Mouse (Mus musculus) heart, adult 2 months (tissue): ENCODE results near the gene Pqlc2. TPM values are rescaled to one million over a fixed set of nuclear protein-coding genes. Genes with fewer than 3 reads are reported as not detected.

ENCODE experiments used
- DNase-seq, 2 experiments: peaks; one replicate each; pipeline ENCODE4 v3.0.0; 2021
- H3K27ac ChIP-seq: fragments of 200-600 bp; 2 replicates; pipeline ENCODE4 v1.8.1; 2022
- H3K27me3 ChIP-seq: fragments of 200-500 bp; 2 replicates; pipeline ENCODE4 v1.6.1; 2012; ENCODE audit warnings: mild to moderate bottlenecking, low read length, inconsistent platforms, mixed read lengths; ENCODE audit not compliant: control insufficient read depth, insufficient read depth
- H3K36me3 ChIP-seq: fragments of 200-500 bp; 2 replicates; pipeline ENCODE4 v1.6.1; 2012; ENCODE audit warnings: low read length, inconsistent platforms; ENCODE audit not compliant: control insufficient read depth, insufficient read depth
- H3K4me1 ChIP-seq: fragments of 200-500 bp; 2 replicates; pipeline ENCODE4 v1.6.1; 2011; ENCODE audit warnings: low read length; ENCODE audit not compliant: control insufficient read depth, insufficient read depth
- H3K4me3 ChIP-seq: fragments of 200-600 bp; 2 replicates; pipeline ENCODE4 v1.8.1; 2022
- H3K79me2 ChIP-seq: fragments of 200-500 bp; replicated peaks from 2 replicates; pipeline ENCODE4 v1.6.1; 2012; ENCODE audit warnings: mild to moderate bottlenecking, inconsistent platforms, low read length, moderate library complexity, mixed read lengths; ENCODE audit not compliant: control insufficient read depth, insufficient read depth
- H3K9ac ChIP-seq: fragments of 200-500 bp; 2 replicates; pipeline ENCODE4 v1.6.1; 2012; ENCODE audit warnings: low read depth, mild to moderate bottlenecking, control low read depth, inconsistent platforms, low read length, mixed read lengths
- CTCF ChIP-seq: fragments of 200-600 bp; IDR thresholded peaks from 2 replicates; pipeline ENCODE4 v1.8.1; 2022; ENCODE audit warnings: antibody characterized with exemption, mild to moderate bottlenecking, moderate library complexity
- EP300 ChIP-seq: fragments of 200-500 bp; IDR thresholded peaks from 2 replicates; pipeline ENCODE4 v1.6.1; 2011; ENCODE audit warnings: low read depth, low read length, control low read depth; ENCODE audit not compliant: insufficient read depth
- POLR2A ChIP-seq: fragments of 200-500 bp; IDR thresholded peaks from 2 replicates; pipeline ENCODE4 v1.6.1; 2011; ENCODE audit warnings: mild to moderate bottlenecking, low read depth, low read length, control low read depth; ENCODE audit not compliant: insufficient read depth
- whole genome bisulfite sequencing: fragments of 180-500 bp; shearing (Covaris S2); methylation state at CpG from one replicate; pipeline ENCODE4 v1.1.7; 2018; 5-methylcytosine and 5-hydroxymethylcytosine counted together
- intact Hi-C: fragments of 180-260 bp; cut with DNase I; formaldehyde crosslinking; loops from one replicate; pipeline ENCODE4 v1.15.1; 2025
- microRNA-seq, 2 experiments: library from miRNA; unstranded; fragments of <30 nt; microRNA quantifications; one replicate each; pipeline ENCODE4 v1.2.0; 2021
- polyA plus RNA-seq: library from polyadenylated mRNA; depleted of rRNA; stranded (reverse); fragments of >200 nt; gene quantifications from 2 replicates; pipeline ENCODE4 v1.2.3, GENCODE M21; 2012; rRNA removed
- total RNA-seq, 2 experiments: library from RNA; stranded (reverse); gene quantifications; 2 replicates each; pipeline ENCODE4 v1.2.3; 2021

Pqlc2 gene
- total and polyA plus RNA-seq, 3 experiments, result 5.1 to 22.8 (median 5.9) TPM

GRCm38 (mm10) chr4:139248736-139249135, 61.8 kb downstream of the Pqlc2 start:
- Histone ChIP-seq H3K36me3 (no peaks in the 10 kb centered on the region), H3K4me3 (no peak overlapping the region), H3K27ac (no peak overlapping the region), H3K4me1 (peaks cover 23% of the 10 kb centered on the region), H3K79me2 (peaks cover 6% of the 10 kb centered on the region), H3K27me3 (no peaks in the 10 kb centered on the region), H3K9ac (no peak overlapping the region)
- intact Hi-C loops, result no loop called here
- TF ChIP-seq EP300 (no peak), CTCF (no peak), POLR2A (no peak)
- DNase-seq, result no peak
- 79% methylated on average over 5 of the region's 5 CpGs for WGBS

- DNase-seq, result no peak
- no peaks in the 10 kb centered on the region; the same call in 1 of the 2 replicates for H3K36me3 ChIP-seq
- WGBS, result 55% methylated on average over 7 of the region's 7 CpGs
- no peak overlapping the region for H3K4me3 ChIP-seq
- intact Hi-C loops, result no loop called here
- no peak overlapping the region for H3K9ac ChIP-seq
- TF ChIP-seq CTCF (no peak), POLR2A (no peak), EP300 (no peak)
- H3K4me1 ChIP-seq, result peaks cover 25% of the 10 kb centered on the region
- H3K27me3 ChIP-seq, result no peaks in the 10 kb centered on the region
- peaks cover 7% of the 10 kb centered on the region for H3K79me2 ChIP-seq
- no peak overlapping the region for H3K27ac ChIP-seq
These were observed 62.5 kb downstream of the Pqlc2 start for GRCm38 (mm10) chr4:139247966-139248365.

- Histone ChIP-seq H3K27ac (peak overlapping the region; percentile 41), H3K4me1 (peaks cover 30% of the 10 kb centered on the region), H3K9ac (no peak overlapping the region), H3K27me3 (no peaks in the 10 kb centered on the region), H3K79me2 (peaks cover 7% of the 10 kb centered on the region), H3K4me3 (no peak overlapping the region), H3K36me3 (peaks cover 6% of the 10 kb centered on the region)
- 74% methylated on average over 7 of the region's 7 CpGs for WGBS
- no peak for DNase-seq
- intact Hi-C loops, result no loop called here
- TF ChIP-seq CTCF, result peak; percentile 13; the same call in 1 of the 2 replicates
- no peak for TF ChIP-seq EP300
These were observed 64.2 kb downstream of the Pqlc2 start for GRCm38 (mm10) chr4:139246130-139246877.

DNA sequence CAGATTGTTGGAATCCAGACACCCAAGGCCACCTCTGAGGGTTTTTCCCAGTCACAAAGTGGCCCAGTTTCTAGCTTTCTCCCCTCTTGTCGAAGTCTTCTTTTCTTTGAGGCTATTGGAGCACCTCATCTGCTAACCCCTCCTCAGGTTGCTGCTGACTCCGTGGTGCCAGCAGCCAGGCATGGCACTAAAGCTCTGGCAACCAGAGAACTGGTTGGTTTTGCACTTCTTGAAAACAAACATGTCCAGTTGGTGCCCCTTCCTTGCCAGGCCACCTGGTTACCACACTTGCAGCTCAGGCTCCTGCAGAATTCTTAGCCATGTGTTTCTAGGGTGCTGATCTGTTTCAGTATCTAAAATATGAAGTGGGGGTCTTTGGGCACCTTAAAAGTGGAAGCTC, 65.0 kb downstream of the Pqlc2 start:
- peaks cover 7% of the 10 kb centered on the region for H3K79me2 ChIP-seq
- TF ChIP-seq CTCF (no peak), POLR2A (no peak), EP300 (no peak)
- WGBS, result 66% methylated on average over 2 of the region's 2 CpGs
- H3K4me1 ChIP-seq, result peaks cover 26% of the 10 kb centered on the region
- DNase-seq, result no peak
- peak overlapping the region; percentile 41 for H3K27ac ChIP-seq
- H3K9ac ChIP-seq, result no peak overlapping the region
- intact Hi-C loops, result no loop called here
- no peak overlapping the region for H3K4me3 ChIP-seq
- peaks cover 13% of the 10 kb centered on the region for H3K36me3 ChIP-seq
- H3K27me3 ChIP-seq, result no peaks in the 10 kb centered on the region

DNA sequence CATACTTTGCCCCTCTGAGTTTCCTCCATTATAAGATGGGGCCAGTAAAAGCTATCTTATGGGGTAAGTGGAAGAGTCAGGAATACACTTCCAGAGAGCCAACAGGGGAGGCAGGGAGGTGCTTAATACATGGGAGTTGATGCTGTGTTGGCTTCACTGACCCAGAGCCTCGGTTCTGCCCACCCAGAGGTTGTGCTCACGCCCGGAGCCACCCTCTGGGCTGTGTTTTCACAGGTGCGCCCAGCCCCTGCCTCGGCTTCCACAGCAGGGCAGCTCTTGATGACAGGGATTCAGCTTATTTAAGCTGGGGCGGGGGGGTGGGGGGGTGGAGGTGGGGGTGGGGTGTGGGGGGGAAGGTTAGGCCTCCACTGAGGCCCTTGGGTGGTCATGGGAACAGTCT, 65.7 kb downstream of the Pqlc2 start:
- TF ChIP-seq EP300 (no peak), CTCF (no peak), POLR2A (no peak)
- no peaks in the 10 kb centered on the region for H3K27me3 ChIP-seq
- no peak overlapping the region for H3K4me3 ChIP-seq
- intact Hi-C loops, result no loop called here
- peaks cover 26% of the 10 kb centered on the region for H3K4me1 ChIP-seq
- H3K36me3 ChIP-seq, result peaks cover 20% of the 10 kb centered on the region
- DNase-seq, result no peak
- no peak overlapping the region for H3K27ac ChIP-seq
- no peak overlapping the region for H3K9ac ChIP-seq
- peaks cover 7% of the 10 kb centered on the region for H3K79me2 ChIP-seq
- WGBS, result 79% methylated on average over 3 of the region's 6 CpGs

GRCm38 (mm10) chr4:139244176-139244575, 66.3 kb downstream of the Pqlc2 start:
- Histone ChIP-seq H3K79me2 (peaks cover 7% of the 10 kb centered on the region), H3K4me3 (no peak overlapping the region), H3K27ac (peak overlapping the region; percentile 71; the same call in 1 of the 2 replicates), H3K9ac (no peak overlapping the region), H3K27me3 (no peaks in the 10 kb centered on the region), H3K4me1 (peaks cover 25% of the 10 kb centered on the region), H3K36me3 (peaks cover 24% of the 10 kb centered on the region)
- intact Hi-C loops, result no loop called here
- WGBS, result 86% methylated on average over 3 of the region's 3 CpGs
- no peak for DNase-seq
- no peak for TF ChIP-seq CTCF
- TF ChIP-seq POLR2A, result no peak
- no peak for TF ChIP-seq EP300

Small RNAs within 50 kb of the gene (microRNA-seq; reads per million reads assigned to microRNA genes)
- 0 reads per million in 2 experiments for gene Gm24245
- 0.77 to 1.7 reads per million in 2 experiments for gene Gm25732

Other genes with a start within 250 kb of the Pqlc2 start
- gene Htr6, start 235.1 kb downstream of the Pqlc2 start, total RNA-seq, result not detected
- not detected in 2 replicates for gene Htr6, start 235.1 kb downstream of the Pqlc2 start, polyA plus RNA-seq
- 10 to 100 TPM; 21.9 to 24.0 TPM for gene Nbl1, start 217.7 kb downstream of the Pqlc2 start, total RNA-seq
- 29.1 and 32.9 TPM in 2 replicates for gene Nbl1, start 217.7 kb downstream of the Pqlc2 start, polyA plus RNA-seq
- gene Minos1, start 179.6 kb downstream of the Pqlc2 start, total RNA-seq, result 100 to 1,000 TPM; 586 to 660 TPM
- 203 and 282 TPM in 2 replicates for gene Minos1, start 179.6 kb downstream of the Pqlc2 start, polyA plus RNA-seq
- gene Capzb, start 117.8 kb downstream of the Pqlc2 start, total RNA-seq, result 100 to 1,000 TPM; 342 to 392 TPM
- 160 and 191 TPM in 2 replicates for gene Capzb, start 117.8 kb downstream of the Pqlc2 start, polyA plus RNA-seq
- 10 to 100 TPM; 48.4 to 51.3 TPM for gene Akr7a5, start within 50 bp of the Pqlc2 start, total RNA-seq
- 30.9 and 40.2 TPM in 2 replicates for gene Akr7a5, start within 50 bp of the Pqlc2 start, polyA plus RNA-seq
- 10 to 100 TPM; 27.1 to 31.3 TPM for gene Mrto4, start 41.9 kb upstream of the Pqlc2 start, total RNA-seq
- 16.5 TPM in 2 replicates for gene Mrto4, start 41.9 kb upstream of the Pqlc2 start, polyA plus RNA-seq
- 10 to 100 TPM; 45.5 to 47.4 TPM for gene Emc1, start 41.9 kb upstream of the Pqlc2 start, total RNA-seq
- 47.5 and 57.6 TPM in 2 replicates for gene Emc1, start 41.9 kb upstream of the Pqlc2 start, polyA plus RNA-seq
- 100 to 1,000 TPM in 1 of 2 experiments, 10 to 100 TPM in 1; 90.0 to 109 TPM for gene Ubr4, start 41.9 kb upstream of the Pqlc2 start, total RNA-seq
- 107 and 123 TPM in 2 replicates for gene Ubr4, start 41.9 kb upstream of the Pqlc2 start, polyA plus RNA-seq
- 1 to 10 TPM; 4.9 to 5.0 TPM for gene Iffo2, start 219.8 kb upstream of the Pqlc2 start, total RNA-seq
- 3.1 and 4.5 TPM in 2 replicates for gene Iffo2, start 219.8 kb upstream of the Pqlc2 start, polyA plus RNA-seq